Mouse (Mus musculus) heart, postnatal 0 days (tissue): Measurements from ENCODE around the gene Tpx2. TPM values are rescaled to one million over a fixed set of nuclear protein-coding genes. Genes with fewer than 3 reads are reported as not detected.

Experiments
- ATAC-seq: fragments of 200-750 bp; cut with Nextera tagmentation; 2 replicates; pipeline ENCODE4 v1.8.0; 2017; ENCODE audit warnings: low read depth, moderate number of reproducible peaks, moderate library complexity; ENCODE audit not compliant: insufficient read depth
- DNase-seq: peaks from one replicate; pipeline ENCODE4 v3.0.0-alpha.2; 2016; ENCODE audit warnings: low spot score
- H3K27ac ChIP-seq: fragments of 300-500 bp; sonication (generic); 2 replicates; pipeline ENCODE4 v1.5.1; 2014; ENCODE audit warnings: low read depth, mild to moderate bottlenecking
- H3K27me3 ChIP-seq: fragments of 300-500 bp; sonication (generic); 2 replicates; pipeline ENCODE4 v1.6.1; 2014; ENCODE audit warnings: low read length, mixed read lengths; ENCODE audit not compliant: control insufficient read depth, insufficient read depth
- H3K36me3 ChIP-seq: fragments of 300-500 bp; sonication (generic); replicated peaks from 2 replicates; pipeline ENCODE4 v1.6.1; 2014; ENCODE audit warnings: low read length, mixed read lengths; ENCODE audit not compliant: control insufficient read depth, insufficient read depth
- H3K4me1 ChIP-seq: fragments of 300-500 bp; sonication (generic); 2 replicates; pipeline ENCODE4 v1.6.1; 2014; ENCODE audit warnings: antibody characterized with exemption; ENCODE audit not compliant: control insufficient read depth, insufficient read depth
- H3K4me2 ChIP-seq: fragments of 300-500 bp; sonication (generic); 2 replicates; pipeline ENCODE4 v1.6.1; 2014; ENCODE audit warnings: low read depth, mild to moderate bottlenecking, low read length, moderate library complexity
- H3K4me3 ChIP-seq: fragments of 300-500 bp; sonication (generic); 2 replicates; pipeline ENCODE4 v1.5.1; 2014; ENCODE audit warnings: low read depth, low read length
- H3K9ac ChIP-seq: fragments of 300-500 bp; sonication (generic); replicated peaks from 2 replicates; pipeline ENCODE4 v1.6.1; 2014; ENCODE audit warnings: low read depth, low read length, mixed read lengths
- H3K9me3 ChIP-seq: fragments of 300-500 bp; sonication (generic); replicated peaks from 2 replicates; pipeline ENCODE4 v1.6.1; 2016; ENCODE audit warnings: low read length; ENCODE audit not compliant: control insufficient read depth
- CTCF ChIP-seq: IDR thresholded peaks from 2 replicates; pipeline ENCODE4 v1.5.1; 2016; ENCODE audit warnings: antibody characterized with exemption, control low read depth, low read depth
- EP300 ChIP-seq: IDR thresholded peaks from 2 replicates; pipeline ENCODE4 v1.6.1; 2016; ENCODE audit warnings: antibody characterized with exemption, low read depth
- WGBS: fragments of 180-500 bp; shearing (Covaris S2); extraction: QIAGEN DNeasy Blood & Tissue Kit; methylation state at CpG from one replicate; pipeline ENCODE4 v1.1.7; 2014; 5-methylcytosine and 5-hydroxymethylcytosine counted together
- polyA plus RNA-seq: library from polyadenylated mRNA; unstranded; fragments of >200 nt; fragmentation: Nextera tagmentation; extraction: Ambion mirVana; gene quantifications from 2 replicates; pipeline ENCODE4 v1.2.1, GENCODE M21; 2015
- total RNA-seq: library from RNA; depleted of rRNA; stranded (reverse); fragments of >200 nt; gene quantifications from 2 replicates; pipeline ENCODE4 v1.2.3, GENCODE M21; 2014; ENCODE audit warnings: low replicate concordance

Tpx2 gene
- total and polyA plus RNA-seq, 2 experiments from 2014 or later: 8.1 to 15.1 TPM

GRCm38 (mm10) chr2:152830021-152830921 is 17.5 kb upstream of the Tpx2 start:
- WGBS: 1% methylated on average over 29 of the region's 31 CpGs
- peak; percentile 76 for TF ChIP-seq CTCF
- TF ChIP-seq EP300: peak; percentile 53; the same call in 1 of the 2 replicates

DNA sequence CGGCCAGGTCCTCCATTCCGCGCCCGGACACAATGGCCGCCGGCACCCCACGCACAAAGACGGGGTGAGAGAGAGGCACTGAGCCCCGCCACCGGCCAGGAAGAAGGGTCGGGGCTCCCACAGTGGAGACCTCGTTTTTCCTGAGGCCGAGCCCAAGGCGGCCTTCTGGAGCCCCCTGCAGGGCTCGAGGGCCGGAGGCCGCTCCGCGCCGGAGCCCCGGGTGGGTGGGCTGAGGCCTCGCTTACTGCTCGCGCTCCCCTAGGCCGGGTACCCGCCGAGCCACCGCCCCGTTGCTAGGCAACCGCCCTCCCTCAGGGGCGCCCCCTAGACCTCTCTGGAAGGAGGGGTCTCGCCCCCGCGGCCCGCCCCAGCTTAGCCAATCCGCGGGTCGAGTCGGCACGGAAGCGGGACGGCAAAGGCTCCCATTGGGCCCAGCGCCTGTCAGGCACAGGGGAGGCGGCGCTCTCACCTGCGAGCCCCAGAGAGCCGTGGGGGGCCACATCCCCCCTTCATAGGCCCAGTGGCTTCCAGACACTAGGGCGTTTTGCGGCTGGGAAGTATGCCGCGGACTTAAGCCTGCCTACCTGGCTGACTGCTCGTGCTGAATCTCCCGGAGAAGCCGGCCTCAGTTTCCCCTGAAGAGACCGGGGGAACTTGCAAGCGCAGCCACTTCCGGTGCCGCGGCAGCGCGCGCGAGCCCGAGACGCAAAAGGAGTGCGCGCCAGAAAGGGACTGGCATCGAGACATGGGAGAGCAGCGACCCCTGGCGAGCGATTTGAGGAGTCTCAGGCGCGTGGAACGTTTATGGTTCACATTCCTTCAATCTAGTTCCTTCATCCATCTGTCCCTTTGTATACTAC is 16.5 kb upstream of the Tpx2 start, which contains the start of gene Bcl2l1:
TSS of gene Bcl2l1 (minus strand) at position 710 of the 860 bp plus-strand sequence.
- DNase-seq (peak; percentile 95), ATAC-seq (peak; percentile 94)
- Histone ChIP-seq H3K4me1 (peaks cover 32% of the 10 kb centered on the region), H3K9me3 (no peaks in the 10 kb centered on the region), H3K4me2 (peak within 1 kb of the TSS; percentile 71), H3K36me3 (peaks cover 8% of the 10 kb centered on the region; the same call in 1 of the 2 replicates), H3K4me3 (peak within 1 kb of the TSS; percentile 67), H3K27me3 (no peaks in the 10 kb centered on the region), H3K9ac (peak within 1 kb of the TSS; percentile 75), H3K27ac (peak within 1 kb of the TSS; percentile 93)
- under 1% methylated on average over 70 of the region's 74 CpGs for WGBS
- TF ChIP-seq EP300 (peak; percentile 86), CTCF (peak; percentile 97)

More at GRCm38 (mm10) chr2:152830021-152830921, 17.5 kb upstream of the Tpx2 start:
- peak; percentile 86 for ATAC-seq
- Histone ChIP-seq H3K27me3 (no peaks in the 10 kb centered on the region), H3K4me2 (peak overlapping the region; percentile 71), H3K4me3 (peak overlapping the region; percentile 67), H3K9me3 (no peaks in the 10 kb centered on the region), H3K27ac (peak overlapping the region; percentile 93), H3K36me3 (peaks cover 16% of the 10 kb centered on the region; the same call in 1 of the 2 replicates), H3K4me1 (peaks cover 38% of the 10 kb centered on the region), H3K9ac (peak overlapping the region; percentile 75)
- peak; percentile 98 for DNase-seq

GRCm38 (mm10) chr2:152839256-152839655 is 8.5 kb upstream of the Tpx2 start:
- no peak for DNase-seq
- no peak overlapping the region for H3K4me3 ChIP-seq
- 67% methylated on average over 2 of the region's 2 CpGs for WGBS

DNA sequence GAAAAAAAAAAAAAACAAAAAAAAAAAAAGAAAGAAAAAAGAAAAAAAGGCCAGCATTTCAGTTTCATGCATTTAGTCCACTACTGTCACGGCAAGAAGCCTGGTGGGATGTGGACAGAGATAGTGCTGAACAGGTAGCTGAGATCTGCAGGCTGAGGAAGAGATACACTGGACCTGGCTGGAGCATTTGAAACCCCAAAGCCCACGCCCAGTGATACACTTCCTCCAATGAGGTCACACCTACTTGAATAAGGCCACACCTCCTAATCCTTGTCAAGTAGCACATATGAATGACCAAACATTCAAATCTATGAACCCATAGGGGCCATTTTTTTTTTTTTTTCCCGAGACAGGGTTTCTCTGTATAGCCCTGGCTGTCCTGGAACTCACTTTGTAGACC is 5.0 kb upstream of the Tpx2 start:
- Histone ChIP-seq H3K27me3 (no peaks in the 10 kb centered on the region), H3K36me3 (no peaks in the 10 kb centered on the region), H3K9me3 (no peaks in the 10 kb centered on the region), H3K4me2 (no peak overlapping the region), H3K4me3 (no peak overlapping the region), H3K27ac (no peak overlapping the region), H3K4me1 (no peaks in the 10 kb centered on the region), H3K9ac (no peak overlapping the region)
- WGBS: 69% methylated on average over 2 of the region's 3 CpGs
- DNase-seq (no peak), ATAC-seq (no peak)
- TF ChIP-seq CTCF (no peak), EP300 (no peak)

More at GRCm38 (mm10) chr2:152839256-152839655, 8.5 kb upstream of the Tpx2 start:
- Histone ChIP-seq H3K9me3 (no peaks in the 10 kb centered on the region), H3K27ac (no peak overlapping the region), H3K4me1 (no peaks in the 10 kb centered on the region), H3K27me3 (no peaks in the 10 kb centered on the region), H3K36me3 (no peaks in the 10 kb centered on the region), H3K9ac (no peak overlapping the region), H3K4me2 (no peak overlapping the region)
- no peak for TF ChIP-seq EP300
- no peak for TF ChIP-seq CTCF
- ATAC-seq: no peak
